Mouse (Mus musculus) granulocyte monocyte progenitor cell, adult 5-6 weeks (primary cell): ENCODE results near the gene 1700067P10Rik. TPM values are rescaled to one million over a fixed set of nuclear protein-coding genes. Genes with fewer than 3 reads are reported as not detected.
A peak's percentile ranks its signal among the peaks of the same experiment; 100 is the strongest.

Experiments
- ATAC-seq: replicated peaks from 2 replicates; pipeline ENCODE4 v1.8.0; 2016; ENCODE audit warnings: mild to moderate bottlenecking, moderate TSS enrichment, inconsistent platforms; ENCODE audit not compliant: poor library complexity, severe bottlenecking
- total RNA-seq, 2 experiments: library from RNA; stranded (forward) in 1 of 2; stranded (reverse) in 1 of 2; fragments of 200-712, 200-1000 nt in 1 of 2; fragments of >200 nt in 1 of 2; fragmentation: Nextera tagmentation in 1 of 2; gene quantifications; 2 replicates each; pipeline ENCODE4 v1.2.3; 2014 to 2017

Gene 1700067P10Rik
- total RNA-seq, 2 experiments from 2014 or later: not detected

- no peak for ATAC-seq
Measured at GRCm38 (mm10) chr17:48094820-48095680, 5.9 kb downstream of the 1700067P10Rik start.

- no peak for ATAC-seq
Measured at GRCm38 (mm10) chr17:48095718-48096121, 6.6 kb downstream of the 1700067P10Rik start.

- ATAC-seq: no peak
Measured at GRCm38 (mm10) chr17:48096321-48096720, 7.2 kb downstream of the 1700067P10Rik start.

- peak; percentile 70 for ATAC-seq
Measured at GRCm38 (mm10) chr17:48097011-48097742, 8.1 kb downstream of the 1700067P10Rik start.

GRCm38 (mm10) chr17:48097743-48098527 lies 8.8 kb downstream of the 1700067P10Rik start:
- no peak for ATAC-seq

- ATAC-seq: no peak
Measured at GRCm38 (mm10) chr17:48098528-48098890, 9.4 kb downstream of the 1700067P10Rik start.

GRCm38 (mm10) chr17:48099312-48099711 lies 10.2 kb downstream of the 1700067P10Rik start:
- no peak for ATAC-seq

GRCm38 (mm10) chr17:48100441-48101417 lies 11.6 kb downstream of the 1700067P10Rik start:
- peak; percentile 84 for ATAC-seq

GRCm38 (mm10) chr17:48107333-48107732 lies 18.2 kb downstream of the 1700067P10Rik start:
- ATAC-seq: peak; percentile 57

- ATAC-seq: 0 out of 2 replicates have a peak, but pooled peaks have one; percentile 7
Measured at GRCm38 (mm10) chr17:48107862-48108261, 18.7 kb downstream of the 1700067P10Rik start.

GRCm38 (mm10) chr17:48108520-48108919 lies 19.4 kb downstream of the 1700067P10Rik start:
- ATAC-seq: no peak

- ATAC-seq: peak; percentile 76
Measured at GRCm38 (mm10) chr17:48110547-48111287, 21.6 kb downstream of the 1700067P10Rik start.

- ATAC-seq: peak; percentile 97
Measured at GRCm38 (mm10) chr17:48118570-48118969, 29.5 kb downstream of the 1700067P10Rik start.

- peak; percentile 76 for ATAC-seq
Measured at GRCm38 (mm10) chr17:48119656-48120055, 30.5 kb downstream of the 1700067P10Rik start.

- ATAC-seq: no peak
Measured at GRCm38 (mm10) chr17:48120456-48120855, 31.3 kb downstream of the 1700067P10Rik start.

GRCm38 (mm10) chr17:48132810-48133209 lies 43.7 kb downstream of the 1700067P10Rik start:
- ATAC-seq: no peak
